Mouse (Mus musculus): ENCODE measurements around the gene Lhfpl4. TPM values are rescaled to one million over a fixed set of nuclear protein-coding genes. Genes with fewer than 3 reads are reported as not detected.

Lhfpl4 gene
- polyA plus RNA-seq, 1 experiment from 2014 or later, result 0.45 TPM

Other genes starting within 250 kb of the Lhfpl4 start
- 4.6 and 6.9 TPM in 2 replicates for gene Srgap3, start 248.1 kb downstream of the Lhfpl4 start, polyA plus RNA-seq (2014; fragmentation: Nextera tagmentation; extraction: Ambion mirVana)
- 50.8 and 56.9 TPM in 2 replicates for gene Thumpd3, start 149.2 kb downstream of the Lhfpl4 start, polyA plus RNA-seq (2014; fragmentation: Nextera tagmentation; extraction: Ambion mirVana)
- 88.6 and 107 TPM in 2 replicates for gene Setd5, start 118.0 kb downstream of the Lhfpl4 start, polyA plus RNA-seq (2014; fragmentation: Nextera tagmentation; extraction: Ambion mirVana)
- 28.4 and 41.0 TPM in 2 replicates for gene Mtmr14, start 42.5 kb upstream of the Lhfpl4 start, polyA plus RNA-seq (2014; fragmentation: Nextera tagmentation; extraction: Ambion mirVana)
- 0.23 TPM in 1 of 2 replicates, not detected in the other for gene Cpne9, start 86.9 kb upstream of the Lhfpl4 start, polyA plus RNA-seq (2014; fragmentation: Nextera tagmentation; extraction: Ambion mirVana)
- gene Brpf1, start 111.8 kb upstream of the Lhfpl4 start, polyA plus RNA-seq (2014; fragmentation: Nextera tagmentation; extraction: Ambion mirVana), result 18.2 and 27.2 TPM in 2 replicates
- 17.3 and 18.4 TPM in 2 replicates for gene Ogg1, start 131.6 kb upstream of the Lhfpl4 start, polyA plus RNA-seq (2014; fragmentation: Nextera tagmentation; extraction: Ambion mirVana)
- gene Camk1, start 148.6 kb upstream of the Lhfpl4 start, polyA plus RNA-seq (2014; fragmentation: Nextera tagmentation; extraction: Ambion mirVana), result 112 and 114 TPM in 2 replicates
- gene Tada3, start 182.5 kb upstream of the Lhfpl4 start, polyA plus RNA-seq (2014; fragmentation: Nextera tagmentation; extraction: Ambion mirVana), result 59.9 and 65.8 TPM in 2 replicates
- gene Arpc4, start 182.7 kb upstream of the Lhfpl4 start, polyA plus RNA-seq (2014; fragmentation: Nextera tagmentation; extraction: Ambion mirVana), result 230 and 351 TPM in 2 replicates
- gene Ttll3, start 193.9 kb upstream of the Lhfpl4 start, polyA plus RNA-seq (2014; fragmentation: Nextera tagmentation; extraction: Ambion mirVana), result 2.0 and 2.4 TPM in 2 replicates
- gene Rpusd3, start 224.0 kb upstream of the Lhfpl4 start, polyA plus RNA-seq (2014; fragmentation: Nextera tagmentation; extraction: Ambion mirVana), result 29.0 and 30.5 TPM in 2 replicates
- not detected in 2 replicates for gene Cidec, start 240.4 kb upstream of the Lhfpl4 start, polyA plus RNA-seq (2014; fragmentation: Nextera tagmentation; extraction: Ambion mirVana)
- gene Jagn1, start 247.2 kb upstream of the Lhfpl4 start, polyA plus RNA-seq (2014; fragmentation: Nextera tagmentation; extraction: Ambion mirVana), result 95.9 and 103 TPM in 2 replicates